Mouse (Mus musculus): ENCODE data around the gene Mapk7.
A peak's percentile ranks its signal among the peaks of the same experiment; 100 is the strongest.

The Mapk7 gene

DNA sequence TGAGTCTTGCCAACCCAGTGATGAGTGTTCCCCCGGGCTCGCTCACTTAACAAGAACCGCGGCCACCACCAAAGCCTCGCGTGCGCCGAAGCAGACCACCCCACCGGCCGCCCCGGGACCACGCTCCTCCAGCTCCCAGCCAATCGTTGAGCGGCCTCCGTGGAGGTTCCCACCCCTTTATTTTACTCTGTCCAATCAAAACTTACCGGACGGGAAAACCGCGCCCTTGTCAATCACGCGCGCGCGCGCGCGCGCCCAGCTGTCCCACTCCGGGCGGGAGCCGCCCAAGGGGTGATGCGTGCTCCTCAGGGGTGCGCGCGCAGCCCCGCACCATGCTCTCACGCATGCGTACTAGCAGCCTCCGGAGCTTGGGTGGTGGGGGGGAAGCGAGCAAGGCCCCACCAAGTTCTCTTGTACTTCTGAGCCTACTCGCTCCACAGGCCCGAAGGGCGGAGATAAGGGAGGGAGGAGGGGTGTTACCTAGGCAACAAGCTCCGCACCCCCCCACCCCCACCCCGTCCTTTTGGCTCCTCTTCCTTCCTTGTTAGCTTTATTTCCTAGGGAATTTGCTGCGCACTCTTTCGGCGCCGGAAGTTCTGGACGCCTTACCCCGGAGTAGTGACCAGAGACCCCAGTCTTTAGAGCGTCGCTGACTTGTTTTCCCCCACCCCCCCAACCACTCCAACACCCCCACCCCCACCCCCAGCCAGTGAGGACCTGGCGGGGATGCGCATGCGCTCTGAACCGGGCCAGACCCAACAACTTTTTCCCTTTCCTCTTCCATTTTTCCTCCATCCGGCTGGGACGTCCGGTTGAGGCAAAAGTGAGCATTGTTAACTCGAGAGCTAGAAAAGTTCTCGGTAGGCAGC lies at the start of gene Mapk7:
TSS of gene Mapk7 (minus strand) at position 278 of the 869 bp plus-strand sequence.
- DNase-seq (ENCODE audit: extremely low read depth, low read depth, low spot score): peak; percentile 40

DNA sequence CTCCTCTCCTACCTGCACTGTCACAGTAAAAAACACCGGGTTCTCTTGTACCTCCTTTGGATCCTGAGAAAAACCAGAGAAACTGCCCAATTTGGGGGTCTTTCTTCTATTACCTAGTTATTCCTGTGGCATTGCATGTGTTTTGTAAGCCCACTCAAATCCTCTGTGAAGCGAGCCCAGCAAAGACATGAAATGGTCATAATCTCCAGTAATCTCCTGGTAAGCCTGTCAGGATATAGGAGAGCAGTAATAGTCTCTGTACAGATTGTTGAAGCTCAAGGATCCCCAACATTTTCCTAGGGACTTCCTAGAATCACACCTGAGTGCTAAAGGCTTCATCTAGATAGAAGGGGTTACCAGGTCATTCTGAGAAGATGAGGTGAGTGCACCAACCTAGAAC lies 46.9 kb upstream of the Mapk7 start:
- no peak for DNase-seq (ENCODE audit: extremely low read depth, low read depth, low spot score)

DNA sequence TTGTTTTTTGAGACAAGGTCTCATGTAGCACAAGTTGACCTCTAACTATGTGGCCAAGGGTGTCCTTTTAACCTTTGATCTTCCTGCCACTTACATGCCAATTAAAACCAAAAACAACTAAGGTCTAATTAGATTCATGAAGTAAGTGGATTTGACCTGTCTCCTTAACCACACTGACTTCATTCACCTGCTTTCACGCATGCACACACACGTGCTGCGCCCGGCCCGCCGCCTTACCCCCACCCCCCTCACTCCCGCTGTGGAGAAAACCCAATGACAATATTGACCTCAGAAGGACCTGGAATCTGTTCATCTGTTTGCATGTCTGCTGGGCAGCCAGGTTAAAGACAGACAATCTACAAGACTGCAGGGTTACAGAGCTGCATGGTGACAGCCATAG lies 46.4 kb upstream of the Mapk7 start:
- DNase-seq (ENCODE audit: extremely low read depth, low read depth, low spot score): no peak

- DNase-seq (ENCODE audit: extremely low read depth, low read depth, low spot score): no peak
Observed at GRCm38 (mm10) chr11:61537362-61537761, 43.2 kb upstream of the Mapk7 start.

DNA sequence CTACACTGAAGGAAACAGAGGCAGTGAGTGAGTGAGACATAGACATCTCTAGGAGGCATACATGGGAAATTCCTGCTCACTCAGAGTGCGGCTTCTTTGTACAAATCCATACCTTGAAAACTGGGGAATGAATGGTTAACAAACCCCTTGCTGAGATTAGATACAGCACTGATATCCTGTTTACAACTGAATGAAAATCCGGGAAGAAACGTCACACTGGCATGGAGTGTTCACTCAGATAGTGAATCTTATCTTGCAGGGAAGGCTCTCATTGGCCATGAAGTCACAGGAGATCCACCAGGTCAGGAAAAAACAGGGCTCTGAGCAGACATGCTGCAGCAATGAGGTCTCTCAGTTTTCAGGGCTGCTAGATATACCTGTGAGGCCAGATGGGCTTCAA lies 42.7 kb upstream of the Mapk7 start:
- DNase-seq (ENCODE audit: extremely low read depth, low read depth, low spot score): no peak

- no peak for DNase-seq (ENCODE audit: extremely low read depth, low read depth, low spot score)
Observed at GRCm38 (mm10) chr11:61535530-61535929, 41.3 kb upstream of the Mapk7 start.

- DNase-seq (ENCODE audit: extremely low read depth, low read depth, low spot score): no peak
Observed at GRCm38 (mm10) chr11:61533571-61533970, 39.4 kb upstream of the Mapk7 start.

DNA sequence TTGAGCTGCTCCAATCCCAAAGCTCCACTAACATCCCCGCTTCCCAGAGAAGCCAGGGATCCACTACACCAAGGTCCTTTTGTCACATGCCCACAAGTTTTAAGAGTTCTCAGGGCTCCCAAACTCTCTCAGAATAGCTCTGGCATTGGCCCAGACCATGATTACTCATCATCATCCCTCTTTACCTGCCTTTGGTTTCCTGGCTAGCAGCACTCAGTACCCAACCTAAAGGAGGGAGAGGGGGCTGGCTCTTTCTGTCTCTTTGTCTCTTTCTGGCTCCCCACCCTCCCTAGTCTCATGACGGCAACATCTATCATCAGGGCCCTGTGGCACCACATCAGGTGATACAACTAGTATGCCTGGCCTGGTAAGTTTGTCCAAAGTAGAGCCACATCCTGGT lies 38.6 kb upstream of the Mapk7 start:
- DNase-seq (ENCODE audit: extremely low read depth, low read depth, low spot score): no peak

DNA sequence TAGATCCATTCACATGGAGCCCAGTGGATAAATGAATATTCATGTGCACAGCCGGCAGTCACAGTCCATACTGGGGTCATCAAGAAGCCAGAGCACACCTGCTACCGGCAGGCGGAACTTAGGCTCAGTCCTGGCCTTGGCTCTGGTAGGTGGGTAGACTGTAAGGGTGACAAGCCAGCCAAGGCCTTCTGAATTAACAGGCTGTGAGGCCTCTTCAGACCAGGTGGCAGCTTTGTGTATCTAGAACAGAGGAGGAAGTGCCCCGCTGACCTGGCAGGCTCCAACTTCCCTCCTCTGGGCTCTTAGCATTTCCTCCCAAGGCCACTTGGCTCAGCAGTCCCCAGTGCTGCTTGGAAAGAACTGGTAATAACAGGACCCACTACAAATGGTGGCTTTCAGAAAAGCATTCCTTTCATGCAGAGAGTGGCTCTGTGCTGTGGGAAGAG lies 35.1 kb upstream of the Mapk7 start:
- DNase-seq (ENCODE audit: extremely low read depth, low read depth, low spot score): no peak

DNA sequence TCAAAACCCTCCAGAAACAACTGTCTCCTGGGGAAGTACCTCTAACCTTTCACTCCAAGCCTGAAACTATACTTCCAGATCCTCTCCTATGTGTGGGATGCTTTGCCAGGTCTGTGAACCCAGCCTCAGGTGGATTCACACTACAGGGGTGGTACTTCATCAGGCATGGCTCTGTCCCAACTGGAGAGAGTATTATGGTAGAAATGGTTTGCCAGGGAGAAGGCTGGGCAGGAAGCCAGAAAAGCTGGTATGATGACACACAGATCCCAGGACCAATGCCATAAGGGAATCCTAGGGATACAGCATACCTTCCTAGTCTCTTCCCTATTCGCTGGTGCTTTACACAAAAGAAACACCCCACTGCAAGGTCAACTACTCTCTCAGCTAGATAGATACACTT lies 32.7 kb upstream of the Mapk7 start:
- DNase-seq (ENCODE audit: extremely low read depth, low read depth, low spot score): peak; percentile 33

DNA sequence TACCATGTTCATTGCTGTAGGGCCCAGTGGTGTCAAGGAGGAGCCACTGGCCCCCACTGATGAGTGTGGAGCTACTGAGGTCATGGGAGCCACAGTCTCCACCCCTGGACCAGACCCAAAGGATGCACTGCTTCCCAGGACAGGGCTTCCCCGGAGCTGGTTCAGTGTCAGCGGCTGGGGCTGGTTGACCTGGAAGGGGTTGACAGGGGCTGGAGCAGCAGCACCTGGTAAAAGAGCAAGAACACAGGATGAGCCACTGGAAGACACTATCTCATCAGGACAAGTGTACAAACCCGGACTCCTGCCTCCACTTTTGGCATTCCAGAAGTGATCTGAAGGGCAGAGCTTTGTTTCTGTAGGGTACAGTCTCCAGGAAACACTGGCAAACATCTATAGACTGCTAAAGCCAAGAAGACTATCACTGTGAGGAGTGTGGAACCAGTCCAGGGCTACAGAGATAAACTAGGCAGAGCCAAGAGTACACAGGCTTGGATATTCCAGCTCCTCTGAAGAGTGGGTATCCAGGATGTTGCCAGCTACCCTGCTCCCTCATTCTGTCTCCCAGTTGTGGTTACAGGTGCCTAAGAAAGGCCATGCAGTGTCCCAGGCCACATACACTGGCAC lies 25.4 kb upstream of the Mapk7 start:
- no peak for DNase-seq (ENCODE audit: extremely low read depth, low read depth, low spot score)

DNA sequence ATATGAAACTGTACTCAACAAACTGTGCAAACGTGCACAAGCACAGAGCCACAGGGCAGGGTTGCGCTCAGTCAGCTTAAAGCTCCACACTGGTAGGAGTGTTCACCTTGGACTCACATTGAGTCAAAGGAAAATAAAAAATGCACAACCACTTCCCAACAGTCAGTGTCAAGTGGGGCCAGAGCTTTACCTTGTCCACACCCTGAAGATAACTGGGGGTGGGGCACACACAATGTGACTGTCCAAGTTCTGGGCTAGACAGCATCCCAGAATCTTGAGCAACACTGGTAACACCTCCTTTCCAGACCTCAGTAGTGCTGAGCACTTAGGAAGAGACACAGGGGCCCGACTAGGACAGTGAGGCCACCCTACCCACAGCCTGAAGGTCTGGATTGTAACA lies 24.7 kb upstream of the Mapk7 start:
- no peak for DNase-seq (ENCODE audit: extremely low read depth, low read depth, low spot score)

- DNase-seq (ENCODE audit: extremely low read depth, low read depth, low spot score): no peak
Observed at GRCm38 (mm10) chr11:61517971-61518370, 23.8 kb upstream of the Mapk7 start.

DNA sequence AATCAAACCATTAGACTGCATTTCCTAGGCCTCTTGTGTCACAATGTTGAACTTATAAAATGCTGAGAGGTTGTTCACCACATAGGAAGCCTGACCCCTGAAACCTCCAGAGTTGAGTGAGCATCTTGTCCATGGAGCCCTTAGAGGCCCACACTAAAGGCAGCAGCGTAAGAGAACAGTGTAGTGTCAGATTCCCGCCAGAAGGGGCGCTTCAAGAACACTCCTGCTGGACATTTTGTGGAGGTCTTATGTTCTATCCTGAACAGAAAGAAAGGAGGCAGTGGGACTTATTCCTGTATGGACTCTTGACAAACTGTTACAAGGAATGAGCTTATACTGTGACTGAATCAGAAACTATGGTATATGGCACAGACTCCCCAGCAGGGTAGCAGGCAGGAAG lies 20.7 kb upstream of the Mapk7 start:
- DNase-seq (ENCODE audit: extremely low read depth, low read depth, low spot score): no peak

DNA sequence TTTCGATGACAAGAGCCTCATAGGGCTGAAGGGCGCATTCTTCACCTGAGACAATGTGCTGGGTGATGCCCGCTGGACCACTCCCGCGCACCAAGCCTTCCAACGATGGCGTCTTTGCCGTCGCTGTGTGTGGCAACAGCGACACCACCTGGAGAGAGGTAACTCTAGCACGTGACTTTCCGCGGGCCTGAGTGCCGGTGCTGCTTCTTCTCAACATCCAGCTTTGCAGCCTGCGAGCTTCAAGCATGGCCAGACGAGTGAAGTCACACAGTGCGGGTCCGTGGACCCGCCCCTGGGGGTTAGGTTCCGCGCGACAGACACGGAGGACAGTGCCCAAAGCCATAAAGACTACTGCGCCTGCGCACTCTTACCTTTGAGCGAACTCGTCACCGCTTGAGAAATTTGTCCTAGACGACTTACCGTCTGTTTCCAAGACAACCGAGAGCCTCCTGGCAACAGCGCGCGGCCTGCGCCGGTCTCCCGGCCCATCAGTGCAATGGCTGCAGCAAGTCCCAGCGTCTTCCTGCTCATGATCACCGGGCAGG lies 10.6 kb upstream of the Mapk7 start, which contains the start of gene B9d1:
TSS of gene B9d1 (plus strand) at position 432 of the 545 bp plus-strand sequence.
- DNase-seq (ENCODE audit: extremely low read depth, low read depth, low spot score): peak; percentile 51

GRCm38 (mm10) chr11:61503933-61504332 lies 9.7 kb upstream of the Mapk7 start:
- no peak for DNase-seq (ENCODE audit: extremely low read depth, low read depth, low spot score)

DNA sequence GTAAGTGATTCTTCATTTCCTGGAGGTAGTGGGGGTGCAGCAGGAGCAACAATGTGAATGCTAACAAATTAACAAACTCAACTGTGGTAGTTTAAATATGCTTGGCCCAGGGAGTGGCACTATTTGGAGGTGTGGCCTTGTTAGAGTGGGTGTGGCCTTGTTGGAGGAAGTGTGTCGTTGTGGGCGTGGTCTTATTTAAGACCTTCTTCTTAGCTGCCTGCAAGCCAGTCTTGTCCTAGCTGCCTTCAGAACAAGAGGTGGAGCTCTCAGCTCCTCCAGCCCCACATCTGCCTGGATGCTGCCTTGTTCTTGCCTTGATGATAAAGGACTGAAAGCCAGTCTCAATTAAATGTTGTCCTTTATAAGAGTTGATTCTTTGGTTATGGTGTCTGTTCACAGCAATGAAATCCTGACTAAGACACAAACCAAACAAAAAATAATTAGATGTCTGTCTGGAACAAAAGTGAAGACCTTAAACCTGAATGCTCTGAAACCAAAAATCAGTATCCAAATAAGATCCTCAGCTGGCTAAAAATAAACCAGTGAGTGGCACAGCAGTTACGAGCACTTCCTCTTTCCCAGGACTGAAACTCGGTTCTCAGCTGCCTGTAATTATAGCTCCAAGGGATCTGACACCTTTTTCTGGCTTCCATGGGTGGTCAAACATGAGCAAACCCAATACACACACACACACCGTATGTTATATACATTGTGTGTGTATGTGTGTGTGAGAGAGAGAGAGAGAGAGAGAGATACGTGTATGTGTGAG lies 4.7 kb upstream of the Mapk7 start:
- DNase-seq (ENCODE audit: extremely low read depth, low read depth, low spot score): no peak

- no peak for DNase-seq (ENCODE audit: extremely low read depth, low read depth, low spot score)
Observed at GRCm38 (mm10) chr11:61497490-61497889, 3.3 kb upstream of the Mapk7 start.

GRCm38 (mm10) chr11:61495528-61495927 lies 1.3 kb upstream of the Mapk7 start:
- no peak for DNase-seq (ENCODE audit: extremely low read depth, low read depth, low spot score)

DNA sequence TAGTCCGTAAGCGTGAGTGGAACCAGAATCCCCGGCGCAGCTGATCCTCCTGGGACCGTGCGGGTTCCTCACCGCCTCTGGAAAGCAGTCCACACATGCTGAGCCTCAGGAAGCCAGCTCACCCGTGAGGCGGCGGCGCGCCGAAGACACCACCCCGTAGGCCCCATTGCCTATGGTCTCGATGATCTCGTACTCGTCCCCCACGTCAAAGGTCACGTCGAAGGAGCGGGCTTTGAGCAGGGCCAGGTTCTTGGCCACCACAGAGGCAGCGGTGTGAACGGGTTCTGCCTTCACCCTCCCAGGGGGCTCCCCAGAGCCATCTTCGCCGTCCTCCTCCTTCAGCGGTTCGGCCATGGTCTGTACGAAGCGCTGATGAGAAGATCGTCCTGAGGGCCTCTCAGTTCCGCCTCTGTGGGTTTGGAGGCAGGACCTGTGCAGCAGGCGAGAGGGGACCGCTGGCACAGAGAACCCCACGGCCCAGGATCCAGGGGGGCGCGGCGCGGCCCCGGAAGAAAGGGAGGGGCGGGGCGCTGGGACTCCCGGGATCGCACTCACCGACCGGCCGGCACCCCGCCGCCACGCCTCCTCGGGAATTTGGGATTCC lies 579 bp downstream of the Mapk7 start:
- no peak for DNase-seq (ENCODE audit: extremely low read depth, low read depth, low spot score)
